Mouse (Mus musculus): ENCODE results near the gene Efemp2. TPM values are rescaled to one million over a fixed set of nuclear protein-coding genes. Genes with fewer than 3 reads are reported as not detected.

The Efemp2 gene
- total and polyA plus RNA-seq, 3 experiments, result 10.4 to 17.7 TPM; not detected in 1

DNA sequence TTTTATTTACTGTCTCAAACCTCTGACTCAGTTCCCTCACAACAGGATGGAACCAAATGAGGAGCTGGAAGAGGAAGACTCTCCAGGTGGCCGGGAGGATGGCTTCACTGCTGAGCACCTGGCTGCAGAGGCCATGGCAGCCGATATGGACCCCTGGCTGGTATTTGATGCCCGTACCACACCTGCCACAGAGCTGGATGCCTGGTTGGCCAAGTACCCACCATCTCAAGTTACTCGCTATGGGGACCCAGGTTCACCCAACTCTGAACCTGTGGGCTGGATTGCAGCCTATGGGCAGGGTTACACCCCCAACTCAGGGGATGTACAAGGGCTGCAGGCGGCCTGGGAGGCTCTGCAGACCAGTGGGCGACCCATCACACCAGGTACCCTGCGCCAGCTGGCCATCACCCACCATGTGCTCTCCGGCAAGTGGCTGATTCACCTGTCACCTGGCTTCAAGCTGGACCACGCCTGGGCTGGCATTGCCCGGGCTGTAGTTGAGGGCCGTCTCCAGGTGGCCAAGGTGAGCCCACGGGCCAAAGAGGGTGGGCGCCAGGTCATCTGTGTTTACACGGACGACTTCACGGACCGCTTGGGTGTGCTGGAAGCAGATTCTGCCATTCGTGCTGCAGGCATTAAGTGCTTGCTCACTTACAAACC is 47.7 kb upstream of the Efemp2 start:
- Histone ChIP-seq H3K9ac (ENCODE audit: control insufficient read depth, low read depth, low read length, poor library complexity, severe bottlenecking) (peak overlapping the region; percentile 86), H3K4me3 (ENCODE audit: control insufficient read depth in 1 of 2, insufficient read depth in 1 of 2, low read depth in 2 of 2, low read length in 2 of 2) (peak overlapping the region; percentile 81 to 100), H3K27ac (ENCODE audit: control insufficient read depth, low read depth, low read length) (peak overlapping the region; percentile 29; the same call in 1 of the 2 replicates), H3K79me2 (ENCODE audit: control insufficient read depth, insufficient read depth, low read length, poor library complexity) (peaks cover 24% of the 10 kb centered on the region), H3K36me3 (ENCODE audit: control insufficient read depth in 1 of 2, insufficient read depth in 2 of 2, low read length in 2 of 2) (peaks cover 0 to 2% of the 10 kb centered on the region in 2 experiments; a peak in 2 of 4 replicates), H3K9me3 (replicated peaks; ENCODE audit: insufficient read depth, low read length) (no peaks in the 10 kb centered on the region), H3K27me3 (ENCODE audit: control insufficient read depth in 1 of 2, insufficient read depth in 2 of 2, low read length in 2 of 2) (no peaks in the 10 kb centered on the region), H3K4me1 (ENCODE audit: control insufficient read depth in 1 of 2, insufficient read depth in 2 of 2, low read length in 2 of 2) (peaks cover 0 to 13% of the 10 kb centered on the region in 2 experiments; a peak in 1 of 4 replicates)
- TF ChIP-seq HCFC1 (IDR thresholded peaks at IDR 0.05; ENCODE audit: low read depth, low read length), result no peak
- no peak for TF ChIP-seq KAT2A (conservative IDR thresholded peaks at IDR 0.05; ENCODE audit: low read depth, low read length)
- TF ChIP-seq MYC (IDR thresholded peaks at IDR 0.05; ENCODE audit: low read depth, low read length), result no peak
- TF ChIP-seq UBTF (IDR thresholded peaks at IDR 0.05; ENCODE audit: borderline replicate concordance, insufficient read depth, low read depth, low read length), result no peak
- TF ChIP-seq POLR2AphosphoS5 (IDR thresholded peaks at IDR 0.05; ENCODE audit: borderline replicate concordance, low read depth, low read length), result no peak
- TF ChIP-seq SIN3A (IDR thresholded peaks at IDR 0.05; ENCODE audit: low read length), result no peak
- DNase-seq (ENCODE audit: low read depth, low spot score), result no peak

DNA sequence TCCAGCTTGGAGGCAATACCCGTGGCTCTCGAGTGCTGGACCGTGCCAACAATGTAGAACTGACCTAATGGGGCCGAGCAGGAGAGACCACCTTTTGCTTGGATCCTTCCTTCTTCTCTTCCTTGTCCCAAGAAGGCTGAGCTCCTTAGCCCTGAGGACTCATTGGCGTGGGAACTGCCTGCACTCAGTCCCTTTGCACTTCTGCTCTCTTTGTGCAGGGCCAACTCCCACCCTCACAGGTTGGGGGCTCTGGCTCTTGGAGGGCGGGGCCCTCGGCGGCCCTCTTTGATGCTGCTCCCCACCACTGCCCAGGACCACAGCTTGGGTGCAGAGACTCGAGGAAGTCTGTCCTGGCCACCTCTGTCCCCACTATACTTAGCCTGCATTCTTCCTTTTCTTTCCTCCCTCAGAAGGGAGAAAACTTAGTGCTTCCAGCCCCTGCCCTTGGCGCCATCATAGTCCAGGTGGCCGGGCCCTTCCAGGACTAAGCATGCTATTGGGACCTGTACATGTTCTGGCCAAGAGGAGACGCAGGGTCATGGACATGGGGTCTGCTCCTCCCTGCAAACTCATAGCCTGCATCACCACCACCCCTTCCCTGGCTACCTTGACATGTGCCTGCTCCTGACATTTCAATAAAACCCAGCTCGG is 47.0 kb upstream of the Efemp2 start:
- no peak overlapping the region for H3K27ac ChIP-seq (ENCODE audit: control insufficient read depth, low read depth, low read length)
- H3K36me3 ChIP-seq (ENCODE audit: control insufficient read depth in 1 of 2, insufficient read depth in 2 of 2, low read length in 2 of 2), result peaks cover 0 to 2% of the 10 kb centered on the region in 2 experiments; a peak in 2 of 4 replicates
- H3K4me3 ChIP-seq (ENCODE audit: control insufficient read depth in 1 of 2, insufficient read depth in 1 of 2, low read depth in 2 of 2, low read length in 2 of 2), result no peak overlapping the region
- H3K4me1 ChIP-seq (ENCODE audit: control insufficient read depth in 1 of 2, insufficient read depth in 2 of 2, low read length in 2 of 2), result peaks cover 0 to 13% of the 10 kb centered on the region in 2 experiments; a peak in 1 of 4 replicates
- H3K9me3 ChIP-seq (replicated peaks; ENCODE audit: insufficient read depth, low read length), result no peaks in the 10 kb centered on the region
- no peaks in the 10 kb centered on the region for H3K27me3 ChIP-seq (ENCODE audit: control insufficient read depth in 1 of 2, insufficient read depth in 2 of 2, low read length in 2 of 2)
- no peak for DNase-seq (ENCODE audit: low read depth, low spot score)
- TF ChIP-seq RCOR1 (IDR thresholded peaks at IDR 0.05; ENCODE audit: low read depth, low read length) (no peak), POLR2AphosphoS2 (IDR thresholded peaks at IDR 0.05; ENCODE audit: low read length) (no peak), ZNF384 (IDR thresholded peaks at IDR 0.05; ENCODE audit: low read depth, low read length) (no peak), ZMIZ1 (IDR thresholded peaks at IDR 0.05; ENCODE audit: low read depth, low read length) (no peak), MYC (IDR thresholded peaks at IDR 0.05; ENCODE audit: low read depth, low read length) (no peak), ZC3H11A (IDR thresholded peaks at IDR 0.05; ENCODE audit: low read depth, low read length) (no peak), USF2 (IDR thresholded peaks at IDR 0.05; ENCODE audit: borderline replicate concordance in 1 of 2, insufficient read depth in 1 of 2, low read depth in 1 of 2, low read length in 2 of 2) (no peak), GABPA (IDR thresholded peaks at IDR 0.05; ENCODE audit: low read depth, low read length) (no peak), SMC3 (IDR thresholded peaks at IDR 0.05; ENCODE audit: low read depth, low read length) (no peak), TCF12 (IDR thresholded peaks at IDR 0.05; ENCODE audit: low read depth, low read length) (no peak), E2F4 (IDR thresholded peaks at IDR 0.05; ENCODE audit: borderline replicate concordance, low read depth, low read length) (no peak), CTCF (IDR thresholded peaks at IDR 0.05 in 2 of 3, conservative IDR thresholded peaks at IDR 0.05 in 1 of 3; ENCODE audit: control insufficient read depth in 1 of 3, insufficient read depth in 1 of 3, low read depth in 2 of 3, low read length in 3 of 3, poor library complexity in 1 of 3, severe bottlenecking in 1 of 3) (no peak), JUND (IDR thresholded peaks at IDR 0.05; ENCODE audit: low read depth, low read length) (no peak), UBTF (IDR thresholded peaks at IDR 0.05; ENCODE audit: borderline replicate concordance, insufficient read depth, low read depth, low read length) (no peak), POLR2A (IDR thresholded peaks at IDR 0.05; ENCODE audit: control insufficient read depth in 1 of 2, insufficient read depth in 1 of 2, low read depth in 1 of 2, low read length in 2 of 2, poor library complexity in 1 of 2) (no peak), MAZ (IDR thresholded peaks at IDR 0.05; ENCODE audit: low read depth, low read length) (no peak), BHLHE40 (IDR thresholded peaks at IDR 0.05; ENCODE audit: borderline replicate concordance, low read depth, low read length) (no peak)
- peaks cover 24% of the 10 kb centered on the region for H3K79me2 ChIP-seq (ENCODE audit: control insufficient read depth, insufficient read depth, low read length, poor library complexity)
- H3K9ac ChIP-seq (ENCODE audit: control insufficient read depth, low read depth, low read length, poor library complexity, severe bottlenecking), result no peak overlapping the region
